Mouse (Mus musculus) kidney, adult 9 months (tissue): ENCODE measurements around the gene Tent5b.

ENCODE experiments used
- DNase-seq: peaks from one replicate; pipeline ENCODE4 v3.0.0; 2022

The Tent5b gene

GRCm38 (mm10) chr4:133479458-133480184, at the start of gene Tent5b:
Tent5b (plus strand) TSS chr4:133480132.
- DNase-seq: peak; percentile 100

GRCm38 (mm10) chr4:133431508-133431907, 48.4 kb upstream of the Tent5b start:
- no peak for DNase-seq

- no peak for DNase-seq
These were observed 47.3 kb upstream of the Tent5b start for GRCm38 (mm10) chr4:133432560-133433171.

- DNase-seq: no peak
These were observed 44.0 kb upstream of the Tent5b start for GRCm38 (mm10) chr4:133435921-133436320.

- DNase-seq: no peak
These were observed 40.2 kb upstream of the Tent5b start for GRCm38 (mm10) chr4:133439460-133440376.

- no peak for DNase-seq
These were observed 39.5 kb upstream of the Tent5b start for GRCm38 (mm10) chr4:133440377-133440795.

- DNase-seq: no peak
These were observed 37.7 kb upstream of the Tent5b start for GRCm38 (mm10) chr4:133442194-133442593.

GRCm38 (mm10) chr4:133443085-133443484, 36.8 kb upstream of the Tent5b start:
- no peak for DNase-seq

- no peak for DNase-seq
These were observed 34.2 kb upstream of the Tent5b start for GRCm38 (mm10) chr4:133445727-133446126.

GRCm38 (mm10) chr4:133447366-133447765, 32.6 kb upstream of the Tent5b start:
- no peak for DNase-seq

- no peak for DNase-seq
These were observed 32.0 kb upstream of the Tent5b start for GRCm38 (mm10) chr4:133447967-133448366.

GRCm38 (mm10) chr4:133448708-133449388, 31.1 kb upstream of the Tent5b start:
- no peak for DNase-seq

- DNase-seq: peak; percentile 38
These were observed 30.2 kb upstream of the Tent5b start for GRCm38 (mm10) chr4:133449726-133450125.

- peak; percentile 86 for DNase-seq
These were observed 28.4 kb upstream of the Tent5b start for GRCm38 (mm10) chr4:133451536-133451935.

- DNase-seq: no peak
These were observed 27.5 kb upstream of the Tent5b start for GRCm38 (mm10) chr4:133452433-133452832.

GRCm38 (mm10) chr4:133458044-133458443, 21.9 kb upstream of the Tent5b start:
- DNase-seq: no peak

GRCm38 (mm10) chr4:133460006-133460405, 19.9 kb upstream of the Tent5b start:
- DNase-seq: peak; percentile 49

GRCm38 (mm10) chr4:133460796-133461325, 19.1 kb upstream of the Tent5b start:
- DNase-seq: no peak

GRCm38 (mm10) chr4:133461362-133461761, 18.6 kb upstream of the Tent5b start:
- no peak for DNase-seq

- no peak for DNase-seq
These were observed 16.7 kb upstream of the Tent5b start for GRCm38 (mm10) chr4:133463184-133463583.

GRCm38 (mm10) chr4:133468080-133468479, 11.9 kb upstream of the Tent5b start:
- peak; percentile 83 for DNase-seq

GRCm38 (mm10) chr4:133469122-133469521, 10.8 kb upstream of the Tent5b start:
- DNase-seq: no peak
